Mouse (Mus musculus) ES-E14 (cell line): Measurements from ENCODE around the gene Mgat1. TPM values are rescaled to one million over a fixed set of nuclear protein-coding genes. Genes with fewer than 3 reads are reported as not detected.

Experiments
- DNase-seq: peaks from one replicate; pipeline ENCODE4 v3.0.0-alpha.2; 2013; ENCODE audit warnings: low read depth, low spot score
- H3K27ac ChIP-seq: 2 replicates; pipeline ENCODE4 v1.5.1; 2012; ENCODE audit warnings: low read depth, mild to moderate bottlenecking, low read length, moderate library complexity, mixed read lengths; ENCODE audit not compliant: poor library complexity, insufficient read depth, severe bottlenecking
- H3K36me3 ChIP-seq: 2 replicates; pipeline ENCODE4 v1.6.1; 2012; ENCODE audit warnings: mild to moderate bottlenecking, low read length, moderate library complexity, mixed read lengths; ENCODE audit not compliant: control insufficient read depth, poor library complexity, insufficient read depth, severe bottlenecking
- H3K4me1 ChIP-seq, 2 experiments: fragments of 150-350 bp in 1 of 2; sonication (generic) in 1 of 2; 2 replicates each; pipeline ENCODE4 v1.6.1; 2012; ENCODE audit warnings: low read length in 2 of 2, mild to moderate bottlenecking in 1 of 2, mixed read lengths in 1 of 2; ENCODE audit not compliant: control insufficient read depth in 2 of 2, insufficient read depth in 2 of 2, poor library complexity in 1 of 2
- H3K4me3 ChIP-seq, 2 experiments: fragments of 150-350 bp in 1 of 2; sonication (generic) in 1 of 2; 2 replicates each; pipeline ENCODE4 v1.5.1; 2012; ENCODE audit warnings: low read length in 2 of 2, low read depth in 1 of 2, mild to moderate bottlenecking in 1 of 2, mixed read lengths in 1 of 2; ENCODE audit not compliant: insufficient read depth in 1 of 2, poor library complexity in 1 of 2, severe bottlenecking in 1 of 2
- H3K9ac ChIP-seq: 2 replicates; pipeline ENCODE4 v1.6.1; 2012; ENCODE audit warnings: low read depth, mild to moderate bottlenecking, low read length, mixed read lengths; ENCODE audit not compliant: poor library complexity, insufficient read depth, severe bottlenecking
- H3K9me3 ChIP-seq: fragments of 150-350 bp; sonication (generic); 2 replicates; pipeline ENCODE4 v1.6.1; 2012; ENCODE audit warnings: low read depth, mild to moderate bottlenecking, low read length; ENCODE audit not compliant: control insufficient read depth, insufficient read depth
- CHD2 ChIP-seq: IDR thresholded peaks from 2 replicates; pipeline ENCODE4 v1.6.1; 2014; ENCODE audit warnings: mild to moderate bottlenecking, low read depth, low read length, inconsistent platforms
- HCFC1 ChIP-seq: IDR thresholded peaks from 2 replicates; pipeline ENCODE4 v1.6.1; 2012; ENCODE audit warnings: low read length, inconsistent platforms, borderline replicate concordance; ENCODE audit not compliant: insufficient read depth
- MAFK ChIP-seq: IDR thresholded peaks from 2 replicates; pipeline ENCODE4 v1.6.1; 2014; ENCODE audit warnings: mild to moderate bottlenecking, low read depth, low read length, inconsistent platforms; ENCODE audit not compliant: insufficient read depth
- ZC3H11A ChIP-seq: IDR thresholded peaks from 2 replicates; pipeline ENCODE4 v1.6.1; 2012; ENCODE audit warnings: low read depth, mild to moderate bottlenecking, inconsistent platforms, low read length, borderline replicate concordance
- ZNF384 ChIP-seq: IDR thresholded peaks from 2 replicates; pipeline ENCODE4 v1.6.1; 2012; ENCODE audit warnings: low read depth, low read length, inconsistent platforms
- in situ Hi-C, 2 experiments: fragments of 600-800 bp; cut with MboI; formaldehyde crosslinking; loops; one replicate each; pipeline ENCODE4 v1.15.1; 2025; ENCODE audit warnings: low sequenced_read_pairs in 2 of 2, inconsistent platforms in 1 of 2; ENCODE audit not compliant: unreplicated experiment in 2 of 2
- total RNA-seq: library from RNA; depleted of rRNA; stranded (reverse); fragments of 300-350 nt; gene quantifications from 2 replicates; pipeline ENCODE4 v1.2.3, GENCODE M21; 2012

Mgat1 gene
- total RNA-seq, 1 experiment: 43.1 TPM

GRCm38 (mm10) chr11:49203771-49204497, 40.1 kb upstream of the Mgat1 start:
- peak overlapping the region; percentile 94 for H3K27ac ChIP-seq
- H3K9me3 ChIP-seq: no peaks in the 10 kb centered on the region
- peaks cover 0 to 3% of the 10 kb centered on the region in 2 experiments; a peak in 2 of 4 replicates for H3K4me1 ChIP-seq
- in situ Hi-C loops: no loop called here
- peak; percentile 51 for DNase-seq
- no peak; the same call in 1 of the 2 replicates for TF ChIP-seq HCFC1
- no peak for TF ChIP-seq ZC3H11A
- no peak for TF ChIP-seq MAFK
- TF ChIP-seq CHD2: no peak
- no peak for TF ChIP-seq ZNF384
- peak overlapping the region; percentile 78 to 93 for H3K4me3 ChIP-seq
- peak overlapping the region; percentile 91 for H3K9ac ChIP-seq
- no peaks in the 10 kb centered on the region for H3K36me3 ChIP-seq

GRCm38 (mm10) chr11:49205080-49205590, 38.9 kb upstream of the Mgat1 start:
- DNase-seq: no peak
- peaks cover 0 to 3% of the 10 kb centered on the region in 2 experiments; a peak in 2 of 4 replicates for H3K4me1 ChIP-seq
- H3K36me3 ChIP-seq: no peaks in the 10 kb centered on the region
- no peak overlapping the region for H3K4me3 ChIP-seq
- no peak overlapping the region for H3K27ac ChIP-seq
- no peak overlapping the region for H3K9ac ChIP-seq
- in situ Hi-C loops: no loop called here
- no peaks in the 10 kb centered on the region for H3K9me3 ChIP-seq
- TF ChIP-seq ZNF384 (no peak), CHD2 (no peak), HCFC1 (no peak), MAFK (no peak), ZC3H11A (no peak)

- Histone ChIP-seq H3K9ac (no peak overlapping the region), H3K27ac (no peak overlapping the region), H3K36me3 (no peaks in the 10 kb centered on the region), H3K9me3 (no peaks in the 10 kb centered on the region), H3K4me3 (no peak overlapping the region), H3K4me1 (peaks cover 0 to 3% of the 10 kb centered on the region in 2 experiments; a peak in 2 of 4 replicates)
- in situ Hi-C loops: no loop called here
- no peak for DNase-seq
- TF ChIP-seq ZC3H11A (no peak), MAFK (no peak)
These were observed 36.5 kb upstream of the Mgat1 start for GRCm38 (mm10) chr11:49207495-49207894.

- Histone ChIP-seq H3K27ac (no peak overlapping the region), H3K9ac (no peak overlapping the region), H3K4me3 (no peak overlapping the region), H3K36me3 (peaks cover 5% of the 10 kb centered on the region), H3K9me3 (no peaks in the 10 kb centered on the region), H3K4me1 (no peaks in the 10 kb centered on the region)
- TF ChIP-seq HCFC1 (no peak), CHD2 (no peak), MAFK (no peak), ZNF384 (no peak), ZC3H11A (no peak)
- in situ Hi-C loops: no loop called here
- no peak for DNase-seq
These were observed 31.4 kb upstream of the Mgat1 start for GRCm38 (mm10) chr11:49212577-49212976.
